Mouse (Mus musculus): ENCODE measurements around the gene Tnrc18.

Gene Tnrc18

GRCm38 (mm10) chr5:142822286-142823095 is 5.0 kb upstream of the Tnrc18 start:
- peak; percentile 29 to 33 for DNase-seq

GRCm38 (mm10) chr5:142821974-142822285 is 4.5 kb upstream of the Tnrc18 start:
- no peak for DNase-seq

DNA sequence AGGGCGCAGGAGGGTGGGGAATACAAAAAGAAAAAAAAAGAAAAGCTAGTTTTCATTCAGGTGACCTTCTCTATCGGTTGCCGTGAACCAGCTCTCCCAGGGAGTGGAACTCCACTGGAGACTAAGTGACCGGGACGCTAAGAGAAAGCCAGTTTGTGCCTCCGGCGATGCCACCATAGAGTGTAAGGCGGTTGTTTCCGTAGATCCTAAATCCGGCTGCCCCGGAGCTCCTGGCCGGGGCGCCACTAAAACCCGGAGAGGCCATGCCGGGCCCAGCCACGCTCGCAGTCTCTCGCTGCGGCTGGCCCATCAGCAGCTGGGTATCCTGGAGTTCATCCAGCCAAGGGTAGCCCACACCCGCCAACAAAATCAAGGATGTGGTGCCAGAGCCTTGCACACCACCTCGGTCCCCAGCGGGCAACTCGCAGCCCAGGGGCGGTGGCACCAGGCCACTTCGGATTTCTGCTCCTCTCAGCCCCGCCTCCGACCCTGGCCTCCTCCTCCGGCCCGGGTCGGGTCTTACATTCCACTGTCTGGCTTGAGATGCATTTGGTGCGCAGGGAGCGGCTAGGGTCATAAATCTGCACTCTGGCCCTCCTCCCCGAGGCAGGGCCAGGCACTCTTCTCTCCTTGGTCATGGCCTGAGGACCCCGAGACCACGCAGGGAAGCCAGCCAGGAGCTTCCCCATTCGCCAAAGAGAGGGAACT is 4.0 kb upstream of the Tnrc18 start:
- DNase-seq = peak; percentile 59 to 66

DNA sequence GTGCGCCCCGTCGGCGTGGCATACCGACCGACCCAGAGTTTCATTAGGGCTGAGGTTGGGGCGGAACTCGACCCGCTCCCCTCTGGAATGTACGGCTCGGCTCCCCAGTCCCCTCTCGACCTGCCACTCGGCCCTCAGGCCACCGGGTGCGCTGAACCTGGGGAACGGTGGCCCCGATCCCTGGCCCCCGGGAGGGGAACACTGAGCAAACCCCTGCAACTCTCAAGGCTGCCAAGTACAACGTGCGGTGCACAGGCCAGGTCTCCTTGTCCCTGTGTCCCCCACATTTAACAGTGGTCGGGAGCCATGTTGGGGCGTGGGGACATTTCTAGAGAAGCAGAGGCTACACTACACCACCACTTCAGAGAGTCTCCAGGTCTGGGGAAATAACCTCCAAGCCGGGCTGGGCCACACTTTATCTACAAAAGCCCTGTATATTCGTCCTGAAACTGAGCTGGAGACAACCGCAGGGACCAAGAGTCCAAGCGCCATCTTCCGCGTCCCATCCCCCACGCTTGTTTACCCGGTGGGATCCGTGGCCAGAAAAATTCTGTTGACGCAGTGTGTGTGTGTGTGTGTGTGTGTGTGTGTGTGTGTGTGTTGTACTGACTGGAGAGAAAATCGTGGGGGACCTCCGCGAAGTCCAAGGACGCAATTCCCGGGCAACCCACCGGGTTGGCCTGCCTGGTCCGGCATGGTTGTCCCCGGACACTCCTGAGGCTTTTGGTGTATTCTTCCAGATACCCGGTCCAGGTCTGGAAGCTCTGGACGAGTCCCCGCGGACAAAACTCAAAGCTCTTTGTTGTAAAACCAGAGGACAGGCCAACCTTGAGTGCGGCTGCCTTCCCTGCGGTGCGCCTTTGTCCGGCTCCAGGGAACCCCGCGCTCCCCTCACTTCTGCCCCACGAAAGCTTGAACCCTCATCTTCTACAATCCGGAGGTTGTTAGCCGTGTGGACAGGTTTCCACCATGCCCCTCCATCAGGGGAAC is 3.1 kb upstream of the Tnrc18 start:
- peak; percentile 52 to 53 for DNase-seq

DNA sequence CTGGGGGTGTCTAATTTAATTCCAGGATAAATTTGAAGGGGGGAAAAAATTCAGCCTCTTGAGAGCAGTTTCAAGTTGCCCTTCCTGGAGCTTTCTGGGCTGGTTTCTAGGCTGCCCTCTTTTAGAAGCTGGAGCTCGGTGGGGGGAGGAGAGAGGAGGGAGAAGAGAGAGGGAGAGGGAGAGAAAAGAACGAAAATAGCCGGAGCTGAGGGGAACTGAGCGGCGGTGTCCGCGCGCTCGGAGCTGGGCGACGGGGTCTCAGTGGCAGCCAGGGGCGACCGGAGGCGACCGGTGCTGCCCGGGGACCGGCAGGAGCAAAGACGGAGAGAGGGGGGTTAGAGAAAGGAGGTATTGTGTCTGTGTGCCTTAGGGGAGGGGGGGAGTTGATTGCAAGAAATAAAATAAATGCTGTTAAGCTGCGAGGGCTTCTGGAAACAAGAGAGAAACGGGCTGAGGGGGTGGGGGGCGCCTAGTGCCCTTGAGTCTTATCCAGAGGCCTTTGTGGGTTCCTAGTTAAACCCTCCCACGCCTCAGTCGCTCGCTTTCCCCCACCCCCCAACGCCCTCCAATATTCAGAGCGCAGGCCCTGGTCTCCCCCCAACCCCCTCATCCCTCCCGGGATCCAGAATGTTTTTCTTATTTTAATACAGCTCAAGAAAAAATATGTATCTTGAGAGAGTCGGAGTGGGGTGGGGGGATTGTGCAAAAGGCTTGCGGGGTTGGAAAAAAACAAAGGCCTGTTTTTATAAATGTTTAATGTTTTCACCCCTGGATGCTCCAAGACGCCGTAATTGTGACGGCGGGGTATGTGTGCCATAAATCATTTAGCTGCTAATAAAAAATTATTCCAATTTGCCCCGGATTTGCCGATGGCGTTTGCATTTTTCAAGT is 2.2 kb upstream of the Tnrc18 start:
- DNase-seq = peak; percentile 27 to 32

DNA sequence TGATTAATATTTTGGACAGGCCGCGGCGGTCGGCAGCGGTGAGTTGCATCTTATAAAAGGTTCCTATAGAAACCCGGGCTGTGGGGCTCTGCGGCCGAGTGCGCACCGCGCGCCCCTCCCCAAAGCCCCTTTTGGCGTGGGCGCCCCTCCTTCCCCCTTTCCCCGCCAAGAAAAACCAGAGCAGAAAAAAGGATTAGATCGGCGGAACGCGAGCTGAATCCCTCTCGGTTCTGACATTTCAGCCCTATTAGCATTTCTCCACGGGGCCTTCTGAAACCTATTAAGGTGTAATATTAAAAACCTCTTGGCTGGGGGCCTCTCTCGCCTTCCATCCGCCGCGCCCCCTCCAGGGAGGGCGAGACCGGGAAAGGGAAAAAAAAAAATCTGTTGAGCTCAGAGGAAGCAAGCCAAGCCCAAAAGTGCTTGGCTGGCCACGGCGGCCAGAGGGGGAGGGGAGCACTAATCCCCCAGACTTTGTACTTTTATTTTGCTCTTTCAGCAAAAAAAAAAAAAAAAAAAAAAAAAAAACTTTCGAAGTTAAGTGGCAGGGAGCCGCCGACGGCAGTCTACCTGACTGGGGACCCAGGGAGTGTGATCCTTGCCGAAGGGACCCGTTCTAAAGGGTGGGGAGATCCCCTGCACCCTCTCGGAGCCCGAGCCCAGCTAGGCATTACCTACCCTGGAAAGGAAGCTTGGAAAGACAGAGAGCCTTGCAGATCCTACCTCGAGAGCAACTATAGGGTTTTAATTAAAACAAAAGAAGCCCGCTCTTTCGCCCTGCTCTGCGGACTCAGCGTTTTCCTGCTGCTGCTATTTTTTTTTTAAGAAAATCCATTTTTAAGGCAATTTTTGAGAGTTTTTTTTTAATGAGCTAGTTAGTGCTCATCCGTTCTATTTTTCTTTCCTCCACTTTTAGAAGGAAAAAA is 1.2 kb upstream of the Tnrc18 start:
- peak; percentile 30 to 48 for DNase-seq

DNA sequence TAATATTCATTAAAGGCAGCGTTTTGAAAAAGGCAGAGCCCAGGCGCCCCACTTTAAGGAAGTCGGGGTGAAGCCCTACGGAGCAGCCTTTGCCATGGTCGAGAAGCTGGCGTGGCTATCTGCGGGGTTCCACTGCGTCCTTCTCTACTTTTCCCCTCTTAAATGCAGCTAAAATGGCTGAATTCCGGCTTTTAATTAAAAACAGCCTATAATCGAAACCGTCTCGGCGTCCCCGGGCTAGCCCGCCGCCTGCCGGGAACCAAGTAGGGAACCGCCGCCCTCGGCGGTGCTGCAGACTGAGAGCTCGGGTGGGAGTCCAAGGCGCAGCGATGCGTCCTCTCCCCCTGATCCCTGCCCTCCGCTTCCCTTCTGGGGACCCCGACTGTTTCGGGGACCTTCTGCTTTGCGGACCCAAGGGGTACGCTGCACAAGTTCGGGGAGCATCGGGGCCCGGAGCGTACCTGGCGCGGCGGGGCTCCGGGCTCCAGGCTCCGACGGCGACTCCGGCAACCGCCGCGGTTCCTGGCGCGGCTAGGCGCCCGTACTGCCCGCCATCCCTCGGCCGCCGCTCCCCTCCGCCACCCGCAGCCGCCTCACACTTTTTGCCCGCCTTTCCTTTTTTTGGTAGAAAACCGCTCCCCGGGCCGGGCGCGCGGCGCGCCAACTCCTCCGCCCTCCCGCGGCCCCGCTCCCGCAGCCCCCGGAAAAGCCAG is 495 bp downstream of the Tnrc18 start:
- peak; percentile 69 to 73 for DNase-seq

GRCm38 (mm10) chr5:142816031-142816810 is 1.2 kb downstream of the Tnrc18 start:
- peak; percentile 26 to 31 for DNase-seq

DNA sequence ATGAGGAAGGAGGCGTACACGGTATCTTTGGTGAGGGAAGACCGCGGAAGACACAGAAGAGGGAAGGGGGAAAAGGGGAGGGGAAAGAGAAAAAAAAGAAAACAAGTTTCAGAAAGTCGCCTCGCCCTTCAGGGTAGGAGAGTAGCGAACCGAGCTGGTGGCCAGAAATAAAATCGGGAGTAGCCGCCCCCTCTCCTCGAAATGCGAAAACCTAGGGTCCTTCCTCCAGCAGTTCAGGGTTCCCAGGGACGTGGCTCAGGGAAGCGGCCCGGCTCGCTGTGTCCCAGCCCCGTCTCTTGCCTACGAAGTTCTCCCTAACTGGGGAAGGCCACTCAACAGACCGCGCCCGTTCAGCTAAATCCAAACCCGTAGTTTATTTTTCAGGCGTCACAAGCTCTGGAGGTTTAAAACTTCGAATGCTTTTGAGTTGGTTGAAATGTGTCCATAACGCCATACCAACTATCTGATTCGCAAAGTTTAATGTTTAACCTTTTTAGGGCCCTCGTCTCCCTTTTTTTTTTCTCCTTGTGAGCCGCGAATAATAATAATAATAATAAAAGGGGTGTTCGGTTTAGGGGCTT is 2.0 kb downstream of the Tnrc18 start:
- DNase-seq = peak; percentile 36 to 45

- DNase-seq = peak; percentile 50 to 57
These were observed 2.6 kb downstream of the Tnrc18 start for GRCm38 (mm10) chr5:142814711-142815420.

GRCm38 (mm10) chr5:142814161-142814651 is 3.3 kb downstream of the Tnrc18 start:
- DNase-seq = peak; percentile 17 to 41

GRCm38 (mm10) chr5:142813722-142814111 is 3.7 kb downstream of the Tnrc18 start:
- no peak for DNase-seq

DNA sequence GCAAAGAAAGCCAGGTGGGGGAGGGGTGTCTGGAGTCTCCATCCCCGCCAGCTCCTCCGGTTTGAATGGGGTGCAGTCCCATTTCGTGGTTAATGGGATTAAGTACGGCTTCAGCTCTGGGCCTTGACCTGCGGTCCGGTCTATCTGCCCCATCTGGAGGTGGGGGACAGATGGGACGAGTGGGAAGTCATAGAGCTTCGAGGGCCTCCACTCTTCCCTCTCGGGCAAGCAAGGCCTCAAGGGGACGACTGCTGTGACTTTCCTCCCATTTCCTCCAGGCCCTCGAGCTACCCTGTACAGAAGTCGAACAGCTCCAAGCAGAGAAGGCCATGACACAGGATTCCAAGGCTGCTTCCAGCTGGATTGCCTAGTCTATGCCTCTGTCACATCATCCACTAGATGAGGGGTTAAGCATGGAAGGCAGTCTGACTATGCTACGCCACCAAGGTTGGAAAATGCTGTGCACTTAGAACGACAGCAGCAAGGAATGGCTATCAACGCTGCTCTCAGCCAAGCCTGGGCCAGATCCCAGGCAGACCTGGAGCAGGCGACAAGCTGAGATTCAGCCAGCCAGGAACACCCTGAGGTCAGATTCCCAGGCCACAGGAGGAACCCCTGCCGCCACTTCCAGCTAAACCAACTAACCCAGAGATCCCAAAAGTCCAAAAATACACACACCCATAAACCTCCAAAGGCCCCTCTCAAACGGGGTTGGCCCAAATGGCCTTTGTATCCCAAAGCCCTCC is 4.3 kb downstream of the Tnrc18 start:
- DNase-seq = no peak

DNA sequence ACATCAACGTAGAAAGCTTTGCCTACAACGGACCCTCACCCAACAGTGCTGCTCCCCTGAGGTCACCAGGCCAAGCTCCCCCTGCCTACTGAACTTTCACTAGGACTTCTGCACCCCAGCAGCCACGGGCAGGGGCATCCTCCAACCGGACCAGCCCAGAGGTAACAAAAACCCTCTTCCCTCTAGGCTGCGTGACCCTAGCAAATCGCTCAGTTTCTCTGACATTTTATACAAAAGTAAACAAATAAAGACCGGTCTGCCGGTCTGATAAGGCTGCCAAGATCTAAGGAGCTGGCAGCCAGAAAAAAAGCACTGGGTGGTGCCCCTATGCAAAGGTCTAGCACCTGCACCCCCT is 4.9 kb downstream of the Tnrc18 start:
- no peak for DNase-seq

DNA sequence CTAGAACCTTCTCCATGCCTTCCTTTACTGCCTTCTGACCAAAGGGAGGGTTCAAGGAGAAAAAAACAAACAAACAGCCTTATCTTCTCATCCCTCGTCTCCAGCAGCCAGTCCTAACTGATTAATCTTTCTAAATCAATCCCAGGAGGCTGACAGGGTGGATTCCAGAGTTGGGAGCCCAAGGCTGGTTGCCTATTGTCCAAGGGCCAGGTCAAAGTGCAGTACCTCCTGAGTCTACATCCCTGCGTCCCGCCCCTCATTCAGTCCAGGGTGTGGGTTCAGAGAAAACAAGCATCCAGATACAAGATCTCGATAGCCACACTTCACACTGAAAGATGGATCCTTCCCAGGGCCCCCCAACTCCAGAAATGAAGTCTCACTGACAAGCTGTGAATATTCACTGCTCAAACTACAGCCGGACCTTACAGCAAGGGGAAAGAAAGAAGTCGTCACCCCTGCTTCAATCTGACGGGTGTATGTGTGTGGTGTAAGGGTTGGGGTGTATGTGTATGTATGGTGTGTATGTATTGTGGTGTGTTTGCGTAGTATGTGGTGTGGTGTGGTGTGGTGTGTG is 5.5 kb downstream of the Tnrc18 start:
- no peak for DNase-seq

DNA sequence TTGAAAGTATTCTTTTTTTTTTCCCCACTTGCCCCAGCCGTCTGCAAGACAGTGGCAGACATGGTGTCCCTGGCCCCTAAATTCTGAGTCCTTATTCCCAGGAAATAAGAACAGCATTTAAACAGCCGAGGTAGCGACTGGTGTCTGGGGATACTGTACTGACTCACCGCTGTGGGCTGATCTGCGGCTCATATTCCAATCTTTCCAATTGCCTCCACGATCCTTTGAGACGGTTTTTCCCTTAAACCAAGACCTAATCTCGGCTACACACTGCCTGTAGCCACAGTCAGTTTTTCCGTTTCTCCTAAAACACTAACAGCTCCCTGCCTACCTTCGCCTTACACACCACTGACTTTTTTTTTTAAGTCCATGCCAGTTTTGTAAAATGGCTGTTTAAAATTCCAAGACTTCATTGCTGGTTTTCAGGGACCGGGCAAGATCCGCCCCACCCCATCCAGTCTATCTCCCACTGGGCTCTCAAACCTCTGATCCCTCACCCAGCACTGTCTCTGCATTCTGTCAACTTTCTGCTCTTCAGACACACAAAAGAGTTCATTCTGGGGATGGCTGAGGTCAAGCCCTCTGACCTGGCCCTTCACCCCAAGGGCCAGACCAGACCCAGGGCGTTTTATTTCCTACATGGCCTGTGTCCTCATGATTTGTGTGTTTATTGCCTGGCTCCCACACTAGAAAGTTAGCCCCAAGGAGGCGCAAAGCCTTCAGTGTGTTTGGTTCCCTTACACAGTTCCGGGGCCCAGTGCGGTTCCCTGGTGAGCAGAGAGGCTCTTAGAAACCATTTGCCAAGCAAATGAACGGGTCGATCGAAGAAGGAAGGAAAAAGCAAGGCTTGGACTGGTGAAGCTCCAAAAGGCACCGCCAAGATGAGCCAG is 6.5 kb downstream of the Tnrc18 start:
- DNase-seq = no peak
